Mouse (Mus musculus): ENCODE measurements around the gene Slc2a8. TPM values are rescaled to one million over a fixed set of nuclear protein-coding genes. Genes with fewer than 3 reads are reported as not detected.

Gene Slc2a8
- total RNA-seq (2014; rRNA removed) (7.9 and 9.4 TPM in 2 replicates), polyA plus RNA-seq (2012; rRNA removed) (59.4 and 66.1 TPM in 2 replicates)

GRCm38 (mm10) chr2:32981725-32982271 lies at the start of gene Slc2a8:
TSS of gene Slc2a8 (minus strand) at chr2:32982083.
- peaks cover 12% of the 10 kb centered on the region for H3K4me1 ChIP-seq (ENCODE audit: control insufficient read depth, insufficient read depth, low read length)
- peak within 1 kb of the TSS; percentile 82 for H3K9ac ChIP-seq (ENCODE audit: low read depth, low read length)
- H3K4me3 ChIP-seq (ENCODE audit: insufficient read depth, low read depth, low read length), result peak within 1 kb of the TSS; percentile 80
- peak; percentile 90 for DNase-seq (ENCODE audit: extremely low read depth, low read depth, low spot score)
- H3K36me3 ChIP-seq (ENCODE audit: control insufficient read depth, insufficient read depth, low read length), result no peaks in the 10 kb centered on the region
- under 1% methylated on average over 46 of the region's 50 CpGs for WGBS
- TF ChIP-seq POLR2A (IDR thresholded peaks at IDR 0.05; ENCODE audit: extremely low read depth, insufficient read depth, low read length), result peak; percentile 78
- no peak for TF ChIP-seq CTCF (IDR thresholded peaks at IDR 0.05; ENCODE audit: low read depth, low read length)
- H3K79me2 ChIP-seq (ENCODE audit: control insufficient read depth, insufficient read depth, low read length), result no peaks in the 10 kb centered on the region
- H3K27me3 ChIP-seq (ENCODE audit: control insufficient read depth, insufficient read depth, low read length), result no peaks in the 10 kb centered on the region
- no peak within 1 kb of the TSS for H3K27ac ChIP-seq (replicated peaks; ENCODE audit: insufficient read depth, low read depth, low read length)

GRCm38 (mm10) chr2:33025040-33025439 lies 43.2 kb upstream of the Slc2a8 start:
- no peaks in the 10 kb centered on the region for H3K36me3 ChIP-seq (ENCODE audit: control insufficient read depth, insufficient read depth, low read length)
- H3K27ac ChIP-seq (replicated peaks; ENCODE audit: insufficient read depth, low read depth, low read length), result no peak overlapping the region
- no peak for DNase-seq (ENCODE audit: extremely low read depth, low read depth, low spot score)
- no peaks in the 10 kb centered on the region for H3K4me1 ChIP-seq (ENCODE audit: control insufficient read depth, insufficient read depth, low read length)
- WGBS, result 80% methylated on average over 4 of the region's 4 CpGs
- TF ChIP-seq CTCF (IDR thresholded peaks at IDR 0.05; ENCODE audit: low read depth, low read length) (no peak), POLR2A (IDR thresholded peaks at IDR 0.05; ENCODE audit: extremely low read depth, insufficient read depth, low read length) (no peak)
- no peak overlapping the region for H3K9ac ChIP-seq (ENCODE audit: low read depth, low read length)
- no peaks in the 10 kb centered on the region for H3K27me3 ChIP-seq (ENCODE audit: control insufficient read depth, insufficient read depth, low read length)
- no peaks in the 10 kb centered on the region for H3K79me2 ChIP-seq (ENCODE audit: control insufficient read depth, insufficient read depth, low read length)
- no peak overlapping the region for H3K4me3 ChIP-seq (ENCODE audit: insufficient read depth, low read depth, low read length)

- TF ChIP-seq CTCF (IDR thresholded peaks at IDR 0.05; ENCODE audit: low read depth, low read length) (no peak), POLR2A (IDR thresholded peaks at IDR 0.05; ENCODE audit: extremely low read depth, insufficient read depth, low read length) (no peak)
Observed at GRCm38 (mm10) chr2:33024564-33024963, 42.7 kb upstream of the Slc2a8 start.

GRCm38 (mm10) chr2:33022846-33023245 lies 41.0 kb upstream of the Slc2a8 start:
- Histone ChIP-seq H3K27me3 (ENCODE audit: control insufficient read depth, insufficient read depth, low read length) (no peaks in the 10 kb centered on the region), H3K9ac (ENCODE audit: low read depth, low read length) (no peak overlapping the region), H3K4me1 (ENCODE audit: control insufficient read depth, insufficient read depth, low read length) (no peaks in the 10 kb centered on the region), H3K27ac (replicated peaks; ENCODE audit: insufficient read depth, low read depth, low read length) (no peak overlapping the region), H3K4me3 (ENCODE audit: insufficient read depth, low read depth, low read length) (no peak overlapping the region), H3K79me2 (ENCODE audit: control insufficient read depth, insufficient read depth, low read length) (no peaks in the 10 kb centered on the region), H3K36me3 (ENCODE audit: control insufficient read depth, insufficient read depth, low read length) (no peaks in the 10 kb centered on the region)
- 81% methylated on average over 6 of the region's 6 CpGs for WGBS
- DNase-seq (ENCODE audit: extremely low read depth, low read depth, low spot score), result no peak
- TF ChIP-seq POLR2A (IDR thresholded peaks at IDR 0.05; ENCODE audit: extremely low read depth, insufficient read depth, low read length) (no peak), CTCF (IDR thresholded peaks at IDR 0.05; ENCODE audit: low read depth, low read length) (no peak)

More at GRCm38 (mm10) chr2:33024564-33024963, 42.7 kb upstream of the Slc2a8 start:
- 76% methylated on average over 10 of the region's 10 CpGs for WGBS
- no peak for DNase-seq (ENCODE audit: extremely low read depth, low read depth, low spot score)
- H3K36me3 ChIP-seq (ENCODE audit: control insufficient read depth, insufficient read depth, low read length), result no peaks in the 10 kb centered on the region
- H3K27ac ChIP-seq (replicated peaks; ENCODE audit: insufficient read depth, low read depth, low read length), result no peak overlapping the region
- H3K4me3 ChIP-seq (ENCODE audit: insufficient read depth, low read depth, low read length), result no peak overlapping the region
- H3K4me1 ChIP-seq (ENCODE audit: control insufficient read depth, insufficient read depth, low read length), result no peaks in the 10 kb centered on the region
- H3K27me3 ChIP-seq (ENCODE audit: control insufficient read depth, insufficient read depth, low read length), result no peaks in the 10 kb centered on the region
- H3K9ac ChIP-seq (ENCODE audit: low read depth, low read length), result no peak overlapping the region
- H3K79me2 ChIP-seq (ENCODE audit: control insufficient read depth, insufficient read depth, low read length), result no peaks in the 10 kb centered on the region

- Histone ChIP-seq H3K79me2 (ENCODE audit: control insufficient read depth, insufficient read depth, low read length) (no peaks in the 10 kb centered on the region), H3K4me1 (ENCODE audit: control insufficient read depth, insufficient read depth, low read length) (no peaks in the 10 kb centered on the region), H3K9ac (ENCODE audit: low read depth, low read length) (no peak overlapping the region), H3K36me3 (ENCODE audit: control insufficient read depth, insufficient read depth, low read length) (no peaks in the 10 kb centered on the region), H3K27me3 (ENCODE audit: control insufficient read depth, insufficient read depth, low read length) (no peaks in the 10 kb centered on the region), H3K4me3 (ENCODE audit: insufficient read depth, low read depth, low read length) (no peak overlapping the region), H3K27ac (replicated peaks; ENCODE audit: insufficient read depth, low read depth, low read length) (no peak overlapping the region)
- peak; percentile 8 for DNase-seq (ENCODE audit: extremely low read depth, low read depth, low spot score)
- TF ChIP-seq POLR2A (IDR thresholded peaks at IDR 0.05; ENCODE audit: extremely low read depth, insufficient read depth, low read length) (no peak), CTCF (IDR thresholded peaks at IDR 0.05; ENCODE audit: low read depth, low read length) (peak; percentile 41)
- 2% methylated on average over 6 of the region's 6 CpGs for WGBS
Observed at GRCm38 (mm10) chr2:33018026-33018425, 36.1 kb upstream of the Slc2a8 start.

GRCm38 (mm10) chr2:33017191-33017590 lies 35.3 kb upstream of the Slc2a8 start:
- TF ChIP-seq CTCF (IDR thresholded peaks at IDR 0.05; ENCODE audit: low read depth, low read length) (no peak), POLR2A (IDR thresholded peaks at IDR 0.05; ENCODE audit: extremely low read depth, insufficient read depth, low read length) (no peak)
- Histone ChIP-seq H3K9ac (ENCODE audit: low read depth, low read length) (no peak overlapping the region), H3K27me3 (ENCODE audit: control insufficient read depth, insufficient read depth, low read length) (no peaks in the 10 kb centered on the region), H3K4me3 (ENCODE audit: insufficient read depth, low read depth, low read length) (no peak overlapping the region), H3K4me1 (ENCODE audit: control insufficient read depth, insufficient read depth, low read length) (no peaks in the 10 kb centered on the region), H3K27ac (replicated peaks; ENCODE audit: insufficient read depth, low read depth, low read length) (no peak overlapping the region), H3K36me3 (ENCODE audit: control insufficient read depth, insufficient read depth, low read length) (no peaks in the 10 kb centered on the region), H3K79me2 (ENCODE audit: control insufficient read depth, insufficient read depth, low read length) (no peaks in the 10 kb centered on the region)
- 54% methylated on average over 2 of the region's 2 CpGs for WGBS
- no peak for DNase-seq (ENCODE audit: extremely low read depth, low read depth, low spot score)
